Mouse (Mus musculus): ENCODE results near the gene Idua. TPM values are rescaled to one million over a fixed set of nuclear protein-coding genes. Genes with fewer than 3 reads are reported as not detected.

The Idua gene
- polyA plus RNA-seq (2012; rRNA removed; ENCODE audit: low replicate concordance): 15.6 and 18.3 TPM in 2 replicates

GRCm38 (mm10) chr5:108659698-108660631, at the start of gene Idua:
Idua (plus strand) TSS chr5:108660331.

GRCm38 (mm10) chr5:108629634-108630483, 30.3 kb upstream of the Idua start, which contains the start of the genes Gak and Tmem175:
Gak (minus strand) TSS chr5:108629755.
Tmem175 (plus strand) TSS chr5:108629770.

GRCm38 (mm10) chr5:108668977-108669936, 9.1 kb downstream of the Idua start, which contains the start of gene Dgkq:
Dgkq (minus strand) TSS chr5:108669672.

GRCm38 (mm10) chr5:108675251-108675816, 15.2 kb downstream of the Idua start, which contains the start of gene Slc26a1:
Slc26a1 (minus strand) TSS chr5:108675569.

GRCm38 (mm10) chr5:108692271-108692670, 32.1 kb downstream of the Idua start, which contains the start of gene Fgfrl1:
Fgfrl1 (plus strand) TSS chr5:108692382.

Other genes with a start within 250 kb of the Idua start
- 53.7 and 61.7 TPM in 2 replicates for gene Atp5k, start 225.9 kb upstream of the Idua start, polyA plus RNA-seq (2012; rRNA removed; ENCODE audit: low replicate concordance)
- 5.6 and 8.4 TPM in 2 replicates for gene Mfsd7a, start 211.4 kb upstream of the Idua start, polyA plus RNA-seq (2012; rRNA removed; ENCODE audit: low replicate concordance)
- gene Pcgf3, start 199.1 kb upstream of the Idua start, polyA plus RNA-seq (2012; rRNA removed; ENCODE audit: low replicate concordance): 4.3 and 7.0 TPM in 2 replicates
- 0.23 and 0.49 TPM in 2 replicates for gene Cplx1, start 110.3 kb upstream of the Idua start, polyA plus RNA-seq (2012; rRNA removed; ENCODE audit: low replicate concordance)
- 93.5 and 109 TPM in 2 replicates for gene Gak, start 30.6 kb upstream of the Idua start, polyA plus RNA-seq (2012; rRNA removed; ENCODE audit: low replicate concordance)
- gene Tmem175, start 30.6 kb upstream of the Idua start, polyA plus RNA-seq (2012; rRNA removed; ENCODE audit: low replicate concordance): 29.2 and 29.5 TPM in 2 replicates
- 38.3 and 49.1 TPM in 2 replicates for gene Dgkq, start 9.3 kb downstream of the Idua start, polyA plus RNA-seq (2012; rRNA removed; ENCODE audit: low replicate concordance)
- gene Slc26a1, start 15.2 kb downstream of the Idua start, polyA plus RNA-seq (2012; rRNA removed; ENCODE audit: low replicate concordance): 0.16 TPM in 1 of 2 replicates, not detected in the other
- gene Fgfrl1, start 32.1 kb downstream of the Idua start, polyA plus RNA-seq (2012; rRNA removed; ENCODE audit: low replicate concordance): 20.7 and 24.4 TPM in 2 replicates
- 0.93 TPM in 1 of 2 replicates, not detected in the other for gene Rnf212, start 114.7 kb downstream of the Idua start, polyA plus RNA-seq (2012; rRNA removed; ENCODE audit: low replicate concordance)
- gene Tmed11, start 135.0 kb downstream of the Idua start, polyA plus RNA-seq (2012; rRNA removed; ENCODE audit: low replicate concordance): not detected in 2 replicates
- gene Vmn2r8, start 148.5 kb downstream of the Idua start, polyA plus RNA-seq (2012; rRNA removed; ENCODE audit: low replicate concordance): not detected in 2 replicates
- not detected in 2 replicates for gene Vmn2r9, start 192.3 kb downstream of the Idua start, polyA plus RNA-seq (2012; rRNA removed; ENCODE audit: low replicate concordance)

All from duodenum, adult 2 months (tissue).